Mouse (Mus musculus): ENCODE results near the gene Atxn7l3.

DNA sequence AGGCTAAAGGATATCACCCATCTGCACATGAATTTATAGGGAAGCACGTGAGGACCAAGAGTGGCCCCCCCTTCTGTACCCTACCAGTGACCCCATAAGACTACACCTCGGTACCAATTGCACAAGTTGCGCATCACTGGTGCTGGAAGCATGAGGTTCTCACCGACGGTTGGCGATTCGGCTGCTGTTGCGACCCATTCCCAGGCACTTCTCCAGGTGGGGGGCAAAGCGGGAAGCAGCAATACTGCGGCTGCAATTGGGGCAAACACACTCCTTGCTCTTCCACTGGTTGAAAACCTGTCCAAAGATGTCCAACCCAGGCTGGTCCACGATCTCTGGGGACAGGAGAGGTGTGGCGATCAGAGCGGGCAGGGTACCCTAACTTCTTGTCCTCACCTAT lies 2.5 kb downstream of the Atxn7l3 start:
- TF ChIP-seq CTCF (IDR thresholded peaks at IDR 0.05; ENCODE audit: low read depth) (no peak), EP300 (IDR thresholded peaks at IDR 0.05; ENCODE audit: low read depth) (no peak)

All from liver, postnatal 0 days (tissue).